Mouse (Mus musculus): ENCODE measurements around the gene Prkag1.
A peak's percentile ranks its signal among the peaks of the same experiment; 100 is the strongest.
"Not testable (repeated sequence)": the region's sequence is repeated elsewhere in the genome, so short reads cannot be mapped to it uniquely, and the experiment has no call there.

Prkag1 gene

GRCm38 (mm10) chr15:98820937-98821336 is 10.4 kb downstream of the Prkag1 start:
- no peak for DNase-seq

GRCm38 (mm10) chr15:98818171-98818570 is 13.2 kb downstream of the Prkag1 start:
- no peak for DNase-seq

- DNase-seq: no peak
These were observed 18.4 kb downstream of the Prkag1 start for GRCm38 (mm10) chr15:98812741-98813424.

- not testable (repeated sequence) for DNase-seq
These were observed 21.1 kb downstream of the Prkag1 start for GRCm38 (mm10) chr15:98810212-98810611.

GRCm38 (mm10) chr15:98809390-98809789 is 21.9 kb downstream of the Prkag1 start, which contains the start of gene Ddn:
Gene Ddn, minus strand, starts transcription at chr15:98809490.
- DNase-seq: no peak

- no peak for DNase-seq
These were observed 22.6 kb downstream of the Prkag1 start for GRCm38 (mm10) chr15:98808651-98809134.

GRCm38 (mm10) chr15:98807895-98808650 is 23.2 kb downstream of the Prkag1 start:
- DNase-seq: no peak

GRCm38 (mm10) chr15:98806809-98807770 is 24.2 kb downstream of the Prkag1 start:
- DNase-seq: no peak

GRCm38 (mm10) chr15:98806071-98806808 is 25.1 kb downstream of the Prkag1 start:
- no peak for DNase-seq

GRCm38 (mm10) chr15:98805324-98806040 is 25.8 kb downstream of the Prkag1 start:
- DNase-seq: peak; percentile 65

- DNase-seq: peak; percentile 87
These were observed 27.3 kb downstream of the Prkag1 start for GRCm38 (mm10) chr15:98804054-98804453.

- DNase-seq: peak; percentile 61
These were observed 28.4 kb downstream of the Prkag1 start for GRCm38 (mm10) chr15:98802926-98803325.

GRCm38 (mm10) chr15:98799396-98799795 is 31.9 kb downstream of the Prkag1 start:
- DNase-seq: peak; percentile 83

- DNase-seq: no peak
These were observed 32.4 kb downstream of the Prkag1 start for GRCm38 (mm10) chr15:98798903-98799302.

- DNase-seq: no peak
These were observed 33.4 kb downstream of the Prkag1 start for GRCm38 (mm10) chr15:98797835-98798492.

- DNase-seq: no peak
These were observed 34.3 kb downstream of the Prkag1 start for GRCm38 (mm10) chr15:98796803-98797595.

GRCm38 (mm10) chr15:98793141-98793698 is 38.1 kb downstream of the Prkag1 start:
- DNase-seq: no peak

- DNase-seq: no peak
These were observed 38.9 kb downstream of the Prkag1 start for GRCm38 (mm10) chr15:98792233-98793020.

- no peak for DNase-seq
These were observed 39.5 kb downstream of the Prkag1 start for GRCm38 (mm10) chr15:98791771-98792170.

All from kidney, adult 9 months (tissue).